Mouse (Mus musculus): ENCODE data around the gene Itpk1. TPM values are rescaled to one million over a fixed set of nuclear protein-coding genes. Genes with fewer than 3 reads are reported as not detected.

Gene Itpk1
- total RNA-seq, 2 experiments from 2014 or later: 6.5 to 7.4 TPM

- ATAC-seq (replicated peaks; ENCODE audit: low FRiP score, low TSS enrichment, poor library complexity, severe bottlenecking): no peak
Measured at GRCm38 (mm10) chr12:102696635-102697354, 7.9 kb downstream of the Itpk1 start.

- ATAC-seq (replicated peaks; ENCODE audit: low FRiP score, low TSS enrichment, poor library complexity, severe bottlenecking): 0 out of 2 replicates have a peak, but pooled peaks have one; percentile 25
Measured at GRCm38 (mm10) chr12:102695369-102696239, 9.1 kb downstream of the Itpk1 start.

GRCm38 (mm10) chr12:102691761-102692160, 13.0 kb downstream of the Itpk1 start:
- no peak for ATAC-seq (replicated peaks; ENCODE audit: low FRiP score, low TSS enrichment, poor library complexity, severe bottlenecking)

GRCm38 (mm10) chr12:102691180-102691579, 13.6 kb downstream of the Itpk1 start:
- no peak for ATAC-seq (replicated peaks; ENCODE audit: low FRiP score, low TSS enrichment, poor library complexity, severe bottlenecking)

GRCm38 (mm10) chr12:102689773-102690563, 14.8 kb downstream of the Itpk1 start:
- ATAC-seq (replicated peaks; ENCODE audit: low FRiP score, low TSS enrichment, poor library complexity, severe bottlenecking): peak; percentile 81

GRCm38 (mm10) chr12:102686321-102686720, 18.4 kb downstream of the Itpk1 start:
- no peak for ATAC-seq (replicated peaks; ENCODE audit: low FRiP score, low TSS enrichment, poor library complexity, severe bottlenecking)

- ATAC-seq (replicated peaks; ENCODE audit: low FRiP score, low TSS enrichment, poor library complexity, severe bottlenecking): no peak
Measured at GRCm38 (mm10) chr12:102685523-102685931, 19.2 kb downstream of the Itpk1 start.

GRCm38 (mm10) chr12:102684720-102685386, 19.9 kb downstream of the Itpk1 start:
- ATAC-seq (replicated peaks; ENCODE audit: low FRiP score, low TSS enrichment, poor library complexity, severe bottlenecking): no peak

- no peak for ATAC-seq (replicated peaks; ENCODE audit: low FRiP score, low TSS enrichment, poor library complexity, severe bottlenecking)
Measured at GRCm38 (mm10) chr12:102683979-102684378, 20.8 kb downstream of the Itpk1 start.

- ATAC-seq (replicated peaks; ENCODE audit: low FRiP score, low TSS enrichment, poor library complexity, severe bottlenecking): no peak
Measured at GRCm38 (mm10) chr12:102683438-102683837, 21.3 kb downstream of the Itpk1 start.

GRCm38 (mm10) chr12:102682722-102683299, 21.9 kb downstream of the Itpk1 start:
- no peak for ATAC-seq (replicated peaks; ENCODE audit: low FRiP score, low TSS enrichment, poor library complexity, severe bottlenecking)

GRCm38 (mm10) chr12:102682085-102682484, 22.6 kb downstream of the Itpk1 start:
- ATAC-seq (replicated peaks; ENCODE audit: low FRiP score, low TSS enrichment, poor library complexity, severe bottlenecking): peak; percentile 59; the same call in 1 of the 2 replicates

GRCm38 (mm10) chr12:102681590-102681989, 23.1 kb downstream of the Itpk1 start:
- peak; percentile 47; the same call in 1 of the 2 replicates for ATAC-seq (replicated peaks; ENCODE audit: low FRiP score, low TSS enrichment, poor library complexity, severe bottlenecking)

GRCm38 (mm10) chr12:102678820-102679219, 25.9 kb downstream of the Itpk1 start:
- ATAC-seq (replicated peaks; ENCODE audit: low FRiP score, low TSS enrichment, poor library complexity, severe bottlenecking): no peak

GRCm38 (mm10) chr12:102677089-102677488, 27.6 kb downstream of the Itpk1 start:
- no peak for ATAC-seq (replicated peaks; ENCODE audit: low FRiP score, low TSS enrichment, poor library complexity, severe bottlenecking)

GRCm38 (mm10) chr12:102674556-102674955, 30.2 kb downstream of the Itpk1 start:
- ATAC-seq (replicated peaks; ENCODE audit: low FRiP score, low TSS enrichment, poor library complexity, severe bottlenecking): no peak

GRCm38 (mm10) chr12:102674123-102674522, 30.6 kb downstream of the Itpk1 start:
- no peak for ATAC-seq (replicated peaks; ENCODE audit: low FRiP score, low TSS enrichment, poor library complexity, severe bottlenecking)

GRCm38 (mm10) chr12:102672857-102673839, 31.6 kb downstream of the Itpk1 start:
- ATAC-seq (replicated peaks; ENCODE audit: low FRiP score, low TSS enrichment, poor library complexity, severe bottlenecking): no peak
